Mouse (Mus musculus) midbrain, embryonic 13.5 days (tissue): Measurements from ENCODE around the gene Nrarp. TPM values are rescaled to one million over a fixed set of nuclear protein-coding genes. Genes with fewer than 3 reads are reported as not detected.

Experiments
- ATAC-seq: fragments of 200-750 bp; cut with Nextera tagmentation; 2 replicates; pipeline ENCODE4 v1.8.0; 2017; ENCODE audit warnings: mild to moderate bottlenecking, moderate TSS enrichment, moderate library complexity
- H3K27ac ChIP-seq: fragments of 300-500 bp; sonication (generic); 2 replicates; pipeline ENCODE4 v1.5.1; 2015; ENCODE audit warnings: inconsistent platforms, mild to moderate bottlenecking, moderate library complexity
- H3K27me3 ChIP-seq: fragments of 300-500 bp; sonication (generic); 2 replicates; pipeline ENCODE4 v1.6.1; 2015; ENCODE audit warnings: mild to moderate bottlenecking, inconsistent platforms
- H3K36me3 ChIP-seq: fragments of 300-500 bp; sonication (generic); 2 replicates; pipeline ENCODE4 v1.6.1; 2015; ENCODE audit warnings: mild to moderate bottlenecking, inconsistent platforms
- H3K4me1 ChIP-seq: fragments of 300-500 bp; sonication (generic); replicated peaks from 2 replicates; pipeline ENCODE4 v1.6.1; 2015; ENCODE audit warnings: inconsistent platforms
- H3K4me2 ChIP-seq: fragments of 300-500 bp; sonication (generic); replicated peaks from 2 replicates; pipeline ENCODE4 v1.6.1; 2015; ENCODE audit warnings: moderate library complexity, mild to moderate bottlenecking, inconsistent platforms
- H3K4me3 ChIP-seq: fragments of 300-500 bp; sonication (generic); replicated peaks from 2 replicates; pipeline ENCODE4 v1.5.1; 2015; ENCODE audit warnings: mild to moderate bottlenecking, inconsistent platforms
- H3K9ac ChIP-seq: fragments of 300-500 bp; sonication (generic); replicated peaks from 2 replicates; pipeline ENCODE4 v1.6.1; 2015; ENCODE audit warnings: mild to moderate bottlenecking, inconsistent platforms
- H3K9me3 ChIP-seq: fragments of 300-500 bp; sonication (generic); 2 replicates; pipeline ENCODE4 v1.6.1; 2016; ENCODE audit warnings: mild to moderate bottlenecking, inconsistent platforms
- WGBS: fragments of 180-500 bp; shearing (Covaris S2); methylation state at CpG from one replicate; pipeline ENCODE4 v1.1.7; 2015; 5-methylcytosine and 5-hydroxymethylcytosine counted together
- polyA plus RNA-seq: library from polyadenylated mRNA; unstranded; fragments of >200 nt; fragmentation: Nextera tagmentation; extraction: Ambion mirVana; gene quantifications from 2 replicates; pipeline ENCODE4 v1.2.1, GENCODE M21; 2015

The Nrarp gene
- polyA plus RNA-seq, 1 experiment from 2014 or later: 33.9 TPM

GRCm38 (mm10) chr2:25167481-25167880 is 13.1 kb upstream of the Nrarp start:
- H3K4me3 ChIP-seq: peak overlapping the region; percentile 46
- H3K4me2 ChIP-seq: peak overlapping the region; percentile 67
- H3K4me1 ChIP-seq: peaks cover 57% of the 10 kb centered on the region
- H3K27ac ChIP-seq: peak overlapping the region; percentile 80
- peak overlapping the region; percentile 69 for H3K9ac ChIP-seq
- 12% methylated on average over 4 of the region's 4 CpGs for WGBS
- H3K27me3 ChIP-seq: no peaks in the 10 kb centered on the region
- H3K36me3 ChIP-seq: no peaks in the 10 kb centered on the region
- ATAC-seq: peak; percentile 53
- no peaks in the 10 kb centered on the region for H3K9me3 ChIP-seq

GRCm38 (mm10) chr2:25167919-25168664 is 12.5 kb upstream of the Nrarp start:
- Histone ChIP-seq H3K27me3 (no peaks in the 10 kb centered on the region), H3K27ac (peak overlapping the region; percentile 80), H3K9ac (peak overlapping the region; percentile 69), H3K36me3 (no peaks in the 10 kb centered on the region), H3K9me3 (no peaks in the 10 kb centered on the region), H3K4me3 (peak overlapping the region; percentile 46), H3K4me1 (peaks cover 53% of the 10 kb centered on the region), H3K4me2 (peak overlapping the region; percentile 67)
- peak; percentile 83 for ATAC-seq
- under 1% methylated on average over 39 of the region's 41 CpGs for WGBS

- Histone ChIP-seq H3K4me1 (peaks cover 48% of the 10 kb centered on the region), H3K9ac (peak overlapping the region; percentile 69; the same call in 1 of the 2 replicates)
- no peak; the same call in 1 of the 2 replicates for ATAC-seq
Observed at GRCm38 (mm10) chr2:25168665-25168978, 11.9 kb upstream of the Nrarp start.

DNA sequence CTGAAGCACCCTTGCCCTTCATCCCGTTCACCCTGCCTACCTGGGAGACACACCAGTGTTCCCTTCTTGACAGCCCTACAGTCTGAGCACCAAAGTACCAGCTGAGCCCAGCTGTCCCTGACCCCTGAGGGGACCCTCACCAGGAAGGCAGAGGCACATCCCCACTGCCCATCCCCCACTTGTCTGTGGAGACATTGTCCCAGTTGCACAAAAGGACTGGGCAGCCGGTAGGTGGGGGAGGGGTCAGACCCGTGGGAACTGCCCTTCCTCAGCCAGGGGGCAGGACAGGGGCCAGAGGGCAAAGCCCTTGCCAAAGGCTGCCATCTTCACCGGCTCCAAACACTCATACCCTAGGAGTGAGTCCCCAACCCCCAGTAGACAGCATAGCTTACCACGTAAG is 10.8 kb upstream of the Nrarp start:
- Histone ChIP-seq H3K36me3 (no peaks in the 10 kb centered on the region), H3K4me1 (peaks cover 42% of the 10 kb centered on the region), H3K4me3 (no peak overlapping the region), H3K9me3 (no peaks in the 10 kb centered on the region), H3K9ac (no peak overlapping the region; the same call in 1 of the 2 replicates), H3K27me3 (no peaks in the 10 kb centered on the region), H3K4me2 (no peak overlapping the region), H3K27ac (0 out of 2 replicates have a peak overlapping the region, but pooled peaks have one; percentile 80)
- WGBS: 12% methylated on average over 5 of the region's 5 CpGs
- no peak for ATAC-seq

More at GRCm38 (mm10) chr2:25168665-25168978, 11.9 kb upstream of the Nrarp start:
- Histone ChIP-seq H3K27me3 (no peaks in the 10 kb centered on the region), H3K4me3 (peak overlapping the region; percentile 46), H3K4me2 (peak overlapping the region; percentile 67), H3K27ac (peak overlapping the region; percentile 80), H3K36me3 (no peaks in the 10 kb centered on the region), H3K9me3 (no peaks in the 10 kb centered on the region)
- 3% methylated on average over 2 of the region's 2 CpGs for WGBS

DNA sequence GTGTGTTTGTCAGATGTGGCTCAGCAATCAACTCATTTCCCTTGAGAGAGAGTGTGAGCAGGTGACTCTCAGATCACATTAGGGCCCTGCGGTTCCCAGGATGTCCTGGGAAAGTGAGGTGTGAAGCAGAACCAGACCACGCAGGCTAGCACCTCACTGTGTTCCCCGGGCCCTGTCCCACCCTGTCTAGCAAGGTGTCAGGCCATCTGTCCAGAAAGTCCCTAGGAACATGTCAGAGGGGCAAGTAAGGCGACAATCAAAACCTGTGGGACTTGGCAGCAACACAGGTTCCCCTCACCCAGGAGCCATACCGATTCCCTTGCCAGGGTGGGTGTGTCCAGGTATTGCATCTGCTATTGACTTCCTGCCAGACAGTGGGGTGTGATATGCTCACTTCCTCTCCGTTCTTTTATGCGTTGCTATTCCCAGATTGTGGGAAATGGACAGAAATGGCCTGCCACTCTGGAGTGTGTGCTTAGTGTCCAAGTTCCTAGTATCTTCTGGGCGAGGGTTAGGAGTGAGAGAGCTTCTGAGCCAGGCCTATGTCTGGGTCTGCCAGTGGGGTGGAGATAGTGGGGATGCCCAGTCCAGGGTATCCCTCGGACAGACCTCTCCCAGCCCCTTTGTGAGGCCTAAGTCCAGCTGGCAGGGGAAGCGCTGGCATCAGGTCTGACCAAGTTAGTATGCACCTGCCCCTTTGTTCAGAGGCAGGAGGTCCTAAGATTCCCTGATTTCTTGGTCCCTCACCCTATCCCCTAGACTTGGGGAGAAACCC is 10.0 kb upstream of the Nrarp start:
- Histone ChIP-seq H3K27ac (no peak overlapping the region), H3K9ac (no peak overlapping the region; the same call in 1 of the 2 replicates)

GRCm38 (mm10) chr2:25171101-25171768 is 9.3 kb upstream of the Nrarp start:
- H3K4me1 ChIP-seq: peaks cover 57% of the 10 kb centered on the region
- 93% methylated on average over 6 of the region's 6 CpGs for WGBS
- ATAC-seq: no peak
- H3K9me3 ChIP-seq: no peaks in the 10 kb centered on the region
- no peak overlapping the region for H3K4me2 ChIP-seq
- H3K4me3 ChIP-seq: no peak overlapping the region
- H3K36me3 ChIP-seq: no peaks in the 10 kb centered on the region
- no peak overlapping the region for H3K27ac ChIP-seq
- 0 out of 2 replicates have a peak, but pooled peaks cover 4% of the 10 kb centered on the region for H3K27me3 ChIP-seq
- no peak overlapping the region for H3K9ac ChIP-seq

More for the DNA sequence above, 10.0 kb upstream of the Nrarp start:
- Histone ChIP-seq H3K4me2 (no peak overlapping the region), H3K9me3 (no peaks in the 10 kb centered on the region), H3K36me3 (no peaks in the 10 kb centered on the region), H3K27me3 (0 out of 2 replicates have a peak, but pooled peaks cover under 1% of the 10 kb centered on the region), H3K4me1 (peaks cover 50% of the 10 kb centered on the region), H3K4me3 (no peak overlapping the region)
- no peak for ATAC-seq
- WGBS: 82% methylated on average over 10 of the region's 10 CpGs

DNA sequence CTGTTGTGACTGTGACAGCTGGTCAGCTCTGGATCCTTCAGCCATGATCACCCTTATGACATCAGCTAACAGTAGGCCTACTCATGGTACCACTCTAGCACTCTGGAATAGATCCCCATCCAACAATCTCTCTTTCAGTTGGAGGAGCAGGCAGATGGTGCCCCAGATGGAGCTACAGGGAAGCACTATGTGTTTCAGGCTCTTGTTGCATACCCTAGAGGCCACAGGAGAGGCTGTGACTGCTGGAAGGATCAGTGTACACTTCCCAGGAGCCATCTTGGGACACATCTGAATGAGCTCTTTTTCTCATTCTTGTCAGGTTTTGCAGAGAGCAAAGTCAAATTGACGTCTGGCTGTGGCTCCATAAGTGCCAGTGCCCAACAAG is 8.8 kb upstream of the Nrarp start:
- 50% methylated on average over 1 of the region's 1 CpGs for WGBS
- no peak overlapping the region for H3K27ac ChIP-seq
- H3K9ac ChIP-seq: no peak overlapping the region
- H3K9me3 ChIP-seq: no peaks in the 10 kb centered on the region
- no peak for ATAC-seq
- peaks cover 62% of the 10 kb centered on the region for H3K4me1 ChIP-seq
- no peak overlapping the region for H3K4me3 ChIP-seq
- 0 out of 2 replicates have a peak, but pooled peaks cover 4% of the 10 kb centered on the region for H3K27me3 ChIP-seq
- no peak overlapping the region for H3K4me2 ChIP-seq
- no peaks in the 10 kb centered on the region for H3K36me3 ChIP-seq

DNA sequence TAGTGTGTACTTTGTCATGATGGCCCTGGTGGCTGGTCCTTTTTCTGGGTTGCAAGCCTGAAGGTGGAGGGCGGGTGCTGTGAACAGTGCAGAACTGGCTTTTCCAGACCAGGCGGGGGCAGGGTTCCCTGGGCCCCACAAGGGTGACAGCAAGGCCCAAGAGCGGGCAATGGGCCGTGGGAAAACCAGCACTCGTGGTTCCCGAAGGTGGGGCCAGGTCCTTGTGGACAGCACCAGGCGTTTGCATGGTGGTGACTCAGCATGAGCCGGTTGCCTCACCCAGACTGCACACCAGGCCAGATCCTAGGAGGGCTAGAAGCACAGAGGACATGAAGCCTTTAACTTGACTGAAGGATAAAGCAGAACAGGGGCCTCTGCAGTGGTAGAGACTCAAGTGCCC is 7.9 kb upstream of the Nrarp start:
- no peak for ATAC-seq
- Histone ChIP-seq H3K4me1 (peaks cover 63% of the 10 kb centered on the region), H3K9me3 (no peaks in the 10 kb centered on the region), H3K27ac (no peak overlapping the region), H3K4me2 (no peak overlapping the region), H3K36me3 (no peaks in the 10 kb centered on the region), H3K27me3 (0 out of 2 replicates have a peak, but pooled peaks cover 4% of the 10 kb centered on the region), H3K9ac (no peak overlapping the region), H3K4me3 (no peak overlapping the region)
- WGBS: 84% methylated on average over 8 of the region's 8 CpGs

DNA sequence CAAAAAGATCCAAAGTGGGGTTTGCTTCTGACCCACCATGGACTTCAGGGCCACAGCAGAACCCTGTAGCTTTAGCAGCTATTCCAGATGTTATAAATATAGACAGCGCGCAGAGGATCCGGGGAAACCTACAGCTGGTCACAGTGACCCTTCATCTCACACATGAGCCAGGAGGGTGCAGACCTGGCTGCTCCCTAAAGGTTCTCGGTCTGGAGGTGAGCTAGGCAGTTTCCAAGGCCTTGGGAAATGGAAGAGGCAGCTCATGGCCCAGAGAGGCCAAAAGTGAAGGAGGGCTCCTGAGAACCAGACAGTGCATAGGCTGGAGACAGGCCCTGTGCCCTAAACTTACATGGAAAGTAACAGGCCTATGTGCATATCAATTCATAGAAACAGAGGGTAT is 6.7 kb upstream of the Nrarp start:
- H3K36me3 ChIP-seq: no peaks in the 10 kb centered on the region
- H3K4me1 ChIP-seq: peaks cover 63% of the 10 kb centered on the region
- H3K27me3 ChIP-seq: 0 out of 2 replicates have a peak, but pooled peaks cover 4% of the 10 kb centered on the region
- H3K9me3 ChIP-seq: no peaks in the 10 kb centered on the region
- 92% methylated on average over 4 of the region's 4 CpGs for WGBS
- ATAC-seq: no peak
- H3K27ac ChIP-seq: no peak overlapping the region
- H3K9ac ChIP-seq: no peak overlapping the region
- H3K4me3 ChIP-seq: no peak overlapping the region
- no peak overlapping the region for H3K4me2 ChIP-seq

- Histone ChIP-seq H3K4me3 (no peak overlapping the region), H3K4me1 (peaks cover 64% of the 10 kb centered on the region), H3K9ac (no peak overlapping the region), H3K27me3 (0 out of 2 replicates have a peak, but pooled peaks cover 4% of the 10 kb centered on the region), H3K9me3 (no peaks in the 10 kb centered on the region), H3K27ac (no peak overlapping the region), H3K4me2 (no peak overlapping the region), H3K36me3 (no peaks in the 10 kb centered on the region)
- ATAC-seq: no peak
- WGBS: 54% methylated on average over 7 of the region's 7 CpGs
Observed at GRCm38 (mm10) chr2:25174866-25175689, 5.5 kb upstream of the Nrarp start.

DNA sequence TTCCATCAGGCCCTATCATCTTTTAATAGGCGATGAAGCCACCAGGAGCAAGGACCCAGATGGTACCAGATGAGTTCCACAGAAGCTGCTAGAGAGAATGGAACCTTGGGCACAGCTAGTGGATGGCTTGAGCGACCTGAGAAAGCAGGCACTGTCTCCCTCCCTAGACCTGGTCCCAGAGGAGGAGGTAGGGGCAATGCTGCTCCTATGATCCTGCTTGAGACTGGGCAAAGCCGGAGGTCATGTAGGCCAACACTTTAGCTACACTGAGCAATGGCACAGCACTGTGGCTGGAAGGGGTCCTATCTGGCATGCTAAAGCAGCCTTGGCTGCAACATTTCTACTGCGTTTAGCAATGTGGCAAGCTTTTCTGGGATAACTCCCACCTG is 4.9 kb upstream of the Nrarp start:
- H3K4me1 ChIP-seq: peaks cover 61% of the 10 kb centered on the region
- H3K4me2 ChIP-seq: no peak overlapping the region
- H3K27ac ChIP-seq: no peak overlapping the region
- 0 out of 2 replicates have a peak, but pooled peaks cover 4% of the 10 kb centered on the region for H3K27me3 ChIP-seq
- no peak for ATAC-seq
- H3K9ac ChIP-seq: no peak overlapping the region
- H3K4me3 ChIP-seq: no peak overlapping the region
- H3K36me3 ChIP-seq: no peaks in the 10 kb centered on the region
- no peaks in the 10 kb centered on the region for H3K9me3 ChIP-seq
- 78% methylated on average over 4 of the region's 4 CpGs for WGBS
